Mouse (Mus musculus): ENCODE data around the gene Bace1.
A peak's percentile ranks its signal among the peaks of the same experiment; 100 is the strongest.
"Not testable (repeated sequence)": the region's sequence is repeated elsewhere in the genome, so short reads cannot be mapped to it uniquely, and the experiment has no call there.

The Bace1 gene

GRCm38 (mm10) chr9:45839139-45839981, 980 bp downstream of the Bace1 start:
- DNase-seq: peak in 1 of 2 experiments; percentile 15

- no peak for DNase-seq
Measured at GRCm38 (mm10) chr9:45839982-45840300, 1.6 kb downstream of the Bace1 start.

- no peak for DNase-seq
Measured at GRCm38 (mm10) chr9:45840331-45840730, 2.0 kb downstream of the Bace1 start.

GRCm38 (mm10) chr9:45841458-45841857, 3.1 kb downstream of the Bace1 start:
- no peak for DNase-seq

GRCm38 (mm10) chr9:45843007-45843406, 4.6 kb downstream of the Bace1 start:
- no peak for DNase-seq

GRCm38 (mm10) chr9:45843780-45844179, 5.4 kb downstream of the Bace1 start:
- DNase-seq: no peak

GRCm38 (mm10) chr9:45845541-45845940, 7.2 kb downstream of the Bace1 start:
- DNase-seq: no peak

- not testable (repeated sequence) for DNase-seq
Measured at GRCm38 (mm10) chr9:45846176-45846575, 7.8 kb downstream of the Bace1 start.

GRCm38 (mm10) chr9:45846891-45847460, 8.6 kb downstream of the Bace1 start:
- DNase-seq: no peak

GRCm38 (mm10) chr9:45849528-45850408, 11.4 kb downstream of the Bace1 start:
- peak; percentile 48 to 72 for DNase-seq

GRCm38 (mm10) chr9:45850528-45851155, 12.3 kb downstream of the Bace1 start:
- DNase-seq: no peak

GRCm38 (mm10) chr9:45851330-45851729, 12.9 kb downstream of the Bace1 start:
- DNase-seq: no peak

- no peak for DNase-seq
Measured at GRCm38 (mm10) chr9:45851776-45852175, 13.4 kb downstream of the Bace1 start.

GRCm38 (mm10) chr9:45853695-45854094, 15.3 kb downstream of the Bace1 start:
- DNase-seq: no peak

- no peak for DNase-seq
Measured at GRCm38 (mm10) chr9:45854136-45854535, 15.8 kb downstream of the Bace1 start.

- DNase-seq: no peak
Measured at GRCm38 (mm10) chr9:45859364-45859763, 21.0 kb downstream of the Bace1 start.

- DNase-seq: no peak
Measured at GRCm38 (mm10) chr9:45861813-45862212, 23.4 kb downstream of the Bace1 start.

GRCm38 (mm10) chr9:45869181-45869580, 30.8 kb downstream of the Bace1 start:
- no peak for DNase-seq

- DNase-seq: no peak
Measured at GRCm38 (mm10) chr9:45870265-45870664, 31.9 kb downstream of the Bace1 start.

- DNase-seq: peak in 1 of 2 experiments; percentile 61
Measured at GRCm38 (mm10) chr9:45877928-45878327, 39.5 kb downstream of the Bace1 start.

GRCm38 (mm10) chr9:45893681-45894080, 55.3 kb downstream of the Bace1 start:
- no peak for DNase-seq

- DNase-seq: no peak
Measured at GRCm38 (mm10) chr9:45905196-45905595, 66.8 kb downstream of the Bace1 start.

GRCm38 (mm10) chr9:45905811-45906237, 67.4 kb downstream of the Bace1 start:
- DNase-seq: peak; percentile 50 to 59

All from lung, postnatal 4 days (tissue).